7 mouse cellular contexts compared by ENCODE assay signal in genomic region chr16:28517596-28518524, GRCm38 (mm10).
A peak's percentile ranks its signal among the peaks of the same experiment; 100 is the strongest.
DNase-seq lines count a peak whose midpoint lies in the region; ATAC-seq and TF ChIP-seq lines count a peak whose summit lies in the region.

No protein-coding gene starts in this region.

- peak; percentile 73 to 78 for DNase-seq in adrenal gland, postnatal 36 days
- DNase-seq in embryo, embryonic 9.5 days (ENCODE audit: extremely low spot score): peak; percentile 73
- peak; percentile 37 to 39 for DNase-seq in heart, adult 2 months
- DNase-seq in kidney, adult 2 months: peak; percentile 74
- DNase-seq in limb, embryonic 10.5 days (ENCODE audit: low spot score): peak; percentile 82

- no peak overlapping the region for H3K9ac ChIP-seq in heart, adult 2 months (ENCODE audit: low read depth, low read length)
- H3K9ac ChIP-seq in midbrain, embryonic 12.5 days (replicated peaks): no peak overlapping the region

- no peaks in the 10 kb centered on the region for H3K27me3 ChIP-seq in heart, adult 2 months (ENCODE audit: control insufficient read depth, insufficient read depth, low read length)
- no peaks in the 10 kb centered on the region; the same call in 1 of the 2 replicates for H3K27me3 ChIP-seq in kidney, adult 2 months (replicated peaks; ENCODE audit: control insufficient read depth, insufficient read depth, low read length)
- no peaks in the 10 kb centered on the region for H3K27me3 ChIP-seq in limb, embryonic 10.5 days (ENCODE audit: low read depth, poor library complexity, severe bottlenecking)
- H3K27me3 ChIP-seq in midbrain, embryonic 12.5 days: no peaks in the 10 kb centered on the region
- no peaks in the 10 kb centered on the region for H3K27me3 ChIP-seq in small intestine, adult 2 months (ENCODE audit: control insufficient read depth, insufficient read depth, low read length)

- TF ChIP-seq EP300 in heart, adult 2 months (IDR thresholded peaks at IDR 0.05; ENCODE audit: insufficient read depth, low read depth, low read length): no peak

- ATAC-seq in midbrain, embryonic 12.5 days (ENCODE audit: low FRiP score, low read depth): peak; percentile 87

- intact Hi-C loops in heart, adult 2 months (cut with DNase I): no loop called here

- no peak overlapping the region for H3K27ac ChIP-seq in heart, adult 2 months
- H3K27ac ChIP-seq in kidney, adult 2 months (ENCODE audit: insufficient read depth, low read depth, low read length): no peak overlapping the region
- no peak overlapping the region for H3K27ac ChIP-seq in limb, embryonic 10.5 days
- H3K27ac ChIP-seq in midbrain, embryonic 12.5 days (replicated peaks): no peak overlapping the region
- H3K27ac ChIP-seq in small intestine, adult 2 months (ENCODE audit: insufficient read depth, low read depth, low read length): no peak overlapping the region

- no peak overlapping the region for H3K4me3 ChIP-seq in heart, adult 2 months
- no peak overlapping the region for H3K4me3 ChIP-seq in kidney, adult 2 months (ENCODE audit: insufficient read depth, low read depth, low read length)
- peak overlapping the region; percentile 36 for H3K4me3 ChIP-seq in limb, embryonic 10.5 days
- H3K4me3 ChIP-seq in midbrain, embryonic 12.5 days: peak overlapping the region; percentile 21; the same call in 1 of the 2 replicates
- H3K4me3 ChIP-seq in small intestine, adult 2 months (ENCODE audit: low read depth, low read length): no peak overlapping the region

- no peaks in the 10 kb centered on the region for H3K36me3 ChIP-seq in heart, adult 2 months (ENCODE audit: control insufficient read depth, insufficient read depth, low read length)
- no peaks in the 10 kb centered on the region for H3K36me3 ChIP-seq in kidney, adult 2 months (ENCODE audit: control insufficient read depth, insufficient read depth, low read length)
- no peaks in the 10 kb centered on the region for H3K36me3 ChIP-seq in limb, embryonic 10.5 days
- H3K36me3 ChIP-seq in midbrain, embryonic 12.5 days: no peaks in the 10 kb centered on the region
- H3K36me3 ChIP-seq in small intestine, adult 2 months (ENCODE audit: control insufficient read depth, insufficient read depth, low read length): no peaks in the 10 kb centered on the region

- no peak; the same call in 1 of the 2 replicates for TF ChIP-seq CTCF in heart, adult 2 months (IDR thresholded peaks at IDR 0.05)
- TF ChIP-seq CTCF in kidney, adult 2 months (conservative IDR thresholded peaks at IDR 0.05; ENCODE audit: insufficient read depth, insufficient read length, low read depth, low read length): peak; percentile 80
- peak; percentile 44; the same call in 1 of the 2 replicates for TF ChIP-seq CTCF in small intestine, adult 2 months (IDR thresholded peaks at IDR 0.05; ENCODE audit: extremely low read depth, insufficient read length, insufficient replicate concordance, low read depth, low read length)

- H3K4me1 ChIP-seq in heart, adult 2 months (ENCODE audit: control insufficient read depth, insufficient read depth, low read length): no peaks in the 10 kb centered on the region
- no peaks in the 10 kb centered on the region for H3K4me1 ChIP-seq in kidney, adult 2 months (ENCODE audit: control insufficient read depth, insufficient read depth, low read length)
- H3K4me1 ChIP-seq in limb, embryonic 10.5 days: peaks cover 5% of the 10 kb centered on the region; the same call in 1 of the 2 replicates
- no peaks in the 10 kb centered on the region for H3K4me1 ChIP-seq in midbrain, embryonic 12.5 days
- no peaks in the 10 kb centered on the region for H3K4me1 ChIP-seq in small intestine, adult 2 months (ENCODE audit: control insufficient read depth, insufficient read depth, insufficient read length, low read length)

- peak overlapping the region; percentile 47 for H3K4me2 ChIP-seq in midbrain, embryonic 12.5 days (replicated peaks)

- no peak for TF ChIP-seq POLR2A in heart, adult 2 months (IDR thresholded peaks at IDR 0.05; ENCODE audit: insufficient read depth, low read depth, low read length)
- no peak for TF ChIP-seq POLR2A in kidney, adult 2 months (IDR thresholded peaks at IDR 0.05; ENCODE audit: low read depth, low read length)
- no peak for TF ChIP-seq POLR2A in small intestine, adult 2 months (IDR thresholded peaks at IDR 0.05; ENCODE audit: low read depth, low read length)

- no peaks in the 10 kb centered on the region for H3K9me3 ChIP-seq in limb, embryonic 10.5 days (replicated peaks)
- no peaks in the 10 kb centered on the region for H3K9me3 ChIP-seq in midbrain, embryonic 12.5 days

- H3K79me2 ChIP-seq in heart, adult 2 months (replicated peaks; ENCODE audit: control insufficient read depth, insufficient read depth, low read length): no peaks in the 10 kb centered on the region

- 22% methylated on average over 21 of the region's 21 CpGs for WGBS in heart, adult 2 months
- 21% methylated on average over 21 of the region's 21 CpGs for WGBS in kidney, adult 2 months
- WGBS in limb, embryonic 10.5 days: 39% methylated on average over 21 of the region's 21 CpGs
- WGBS in midbrain, embryonic 12.5 days: 46% methylated on average over 21 of the region's 21 CpGs
- WGBS in small intestine, adult 2 months: 30% methylated on average over 21 of the region's 21 CpGs

Comparison
In these comparisons a context has a peak if more than half of its experiments do, and no peak if none do; other contexts are left out.
1. H3K4me3 ChIP-seq: peak in limb, embryonic 10.5 days (single experiment) and midbrain, embryonic 12.5 days (single experiment); none in heart, adult 2 months (single experiment), kidney, adult 2 months (single experiment) and small intestine, adult 2 months (single experiment).
2. Peak in every context shown above with its lines, with median percentiles within 50 percentile points of each other: DNase-seq.